Mouse (Mus musculus) hindlimb bud, embryonic 11.5 days (tissue): ENCODE measurements around the gene Olfr666.
"Not testable (repeated sequence)": the region's sequence is repeated elsewhere in the genome, so short reads cannot be mapped to it uniquely, and the experiment has no call there.

Source experiments
- DNase-seq: peaks from one replicate; pipeline ENCODE4 v3.0.0-alpha.2; 2012; ENCODE audit warnings: low read depth, low spot score; ENCODE audit errors: extremely low spot score

Olfr666 gene

DNA sequence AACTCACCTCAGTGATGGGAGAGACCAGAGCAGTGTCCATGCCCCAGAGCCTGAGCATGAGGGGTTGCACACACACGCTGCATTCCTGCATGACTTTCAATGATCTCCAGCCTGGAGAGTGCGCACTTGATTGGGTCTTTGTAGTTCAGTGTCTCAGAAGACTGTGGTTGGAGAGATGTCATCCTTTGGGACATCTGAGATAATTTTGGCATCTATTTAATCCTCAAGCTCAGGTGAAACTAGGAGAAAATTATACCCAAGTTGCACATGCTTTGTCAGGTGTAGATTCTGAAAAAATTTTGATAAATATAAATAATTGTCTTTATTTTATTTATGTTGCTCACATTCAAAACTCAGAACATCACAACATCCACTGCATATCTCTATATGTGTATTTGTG is at the start of gene Olfr666:
TSS of gene Olfr666 (minus strand) at position 101 of the 400 bp plus-strand sequence.
- no peak for DNase-seq

DNA sequence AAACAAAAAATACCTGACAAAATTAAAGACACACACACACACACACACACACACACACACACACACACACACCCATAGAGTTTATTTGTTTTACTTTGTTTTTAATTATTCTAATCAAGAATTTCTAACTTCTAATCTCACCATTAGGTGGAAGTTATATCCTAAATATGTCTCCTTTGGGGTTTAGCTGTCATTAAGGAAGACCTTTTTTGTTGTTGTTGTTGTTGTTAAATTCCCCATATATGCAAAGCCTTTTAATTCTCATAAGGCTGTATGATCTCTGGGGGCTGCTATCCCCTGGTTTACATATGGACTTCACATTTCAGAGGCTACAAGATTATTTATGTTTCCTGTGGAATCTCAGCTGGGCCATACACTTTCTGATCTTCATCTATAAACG is 38.2 kb upstream of the Olfr666 start, which contains the start of gene Olfr669:
TSS of gene Olfr669 (plus strand) at position 301 of the 400 bp plus-strand sequence.
- no peak for DNase-seq

DNA sequence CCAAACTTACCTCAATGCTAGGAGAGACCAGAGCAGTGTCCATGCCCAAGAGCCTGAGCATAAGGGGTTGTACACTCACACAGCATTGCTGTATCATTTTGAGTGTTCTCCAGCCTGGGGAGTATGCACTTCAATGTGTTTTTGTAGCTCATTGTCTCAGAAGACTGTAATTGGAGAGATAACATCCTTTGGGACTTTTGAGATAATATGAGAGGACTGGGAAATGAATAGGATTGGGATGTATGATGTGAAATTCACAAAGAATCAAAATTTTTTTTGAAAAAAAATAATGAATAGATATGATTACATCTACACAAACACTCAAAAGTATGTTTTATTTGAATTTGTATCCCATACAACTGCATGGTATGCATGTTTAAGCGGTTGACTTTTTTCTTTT is 32.2 kb upstream of the Olfr666 start, which contains the start of gene Olfr668:
TSS of gene Olfr668 (minus strand) at position 101 of the 400 bp plus-strand sequence.
- DNase-seq: no peak

DNA sequence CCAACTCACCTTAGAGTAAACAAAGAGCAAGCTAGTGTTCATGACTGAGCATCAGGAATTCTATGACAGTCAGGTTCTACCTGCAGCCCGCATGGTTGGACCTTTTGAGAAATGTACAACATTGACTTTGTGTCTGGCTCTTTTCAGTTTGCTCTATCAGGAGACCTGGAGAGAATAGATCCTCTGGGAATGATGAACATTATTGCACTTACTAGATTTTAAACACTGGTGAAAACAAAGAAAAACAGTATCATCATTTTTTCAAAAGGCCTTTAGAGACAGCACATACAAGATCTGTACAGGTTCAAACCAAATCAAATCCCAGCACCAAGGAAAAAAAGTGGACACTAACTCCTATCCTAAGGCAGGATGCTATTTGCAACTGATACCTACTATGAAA is 25.6 kb upstream of the Olfr666 start, which contains the start of gene Olfr667:
TSS of gene Olfr667 (minus strand) at position 101 of the 400 bp plus-strand sequence.
- no peak for DNase-seq

DNA sequence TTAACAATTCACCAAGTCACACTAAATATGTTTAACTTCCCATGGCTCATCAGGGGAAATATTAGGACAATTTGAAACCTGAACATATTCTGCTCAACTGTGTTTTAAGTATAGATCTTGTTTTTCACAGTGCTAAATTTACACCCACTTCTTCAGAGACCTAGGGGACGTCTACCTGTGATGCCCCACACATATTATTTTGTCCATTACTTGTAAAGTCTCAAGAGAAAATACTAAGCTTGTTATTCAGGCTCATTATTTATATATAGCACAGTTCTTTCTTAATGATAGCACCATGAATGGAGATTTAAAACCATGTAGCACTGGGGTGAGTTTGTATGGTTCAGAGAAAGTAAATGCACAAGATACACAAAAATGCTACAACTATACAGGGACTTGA is 18.0 kb downstream of the Olfr666 start, which contains the start of gene Olfr665:
TSS of gene Olfr665 (plus strand) at position 301 of the 400 bp plus-strand sequence.
- no peak for DNase-seq

DNA sequence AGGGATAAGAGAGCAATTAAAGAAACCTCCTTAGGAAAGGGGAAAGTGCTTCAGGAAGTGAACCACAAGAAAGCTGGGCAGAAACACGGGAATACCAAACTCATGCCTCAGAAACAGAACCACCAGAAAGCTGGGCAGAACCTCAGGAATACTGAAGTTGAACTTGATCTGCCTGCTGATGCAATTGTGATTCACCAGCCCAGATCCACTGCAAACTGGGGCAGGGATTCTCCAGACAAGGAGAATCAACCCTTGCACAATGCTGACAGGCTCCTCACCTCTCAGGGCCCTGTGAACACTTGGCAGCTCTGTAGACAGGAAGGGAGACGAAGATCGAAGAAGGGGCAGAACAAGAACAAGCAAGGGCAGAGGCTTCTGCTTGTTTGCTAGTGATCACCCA is 34.4 kb downstream of the Olfr666 start:
- no peak for DNase-seq

DNA sequence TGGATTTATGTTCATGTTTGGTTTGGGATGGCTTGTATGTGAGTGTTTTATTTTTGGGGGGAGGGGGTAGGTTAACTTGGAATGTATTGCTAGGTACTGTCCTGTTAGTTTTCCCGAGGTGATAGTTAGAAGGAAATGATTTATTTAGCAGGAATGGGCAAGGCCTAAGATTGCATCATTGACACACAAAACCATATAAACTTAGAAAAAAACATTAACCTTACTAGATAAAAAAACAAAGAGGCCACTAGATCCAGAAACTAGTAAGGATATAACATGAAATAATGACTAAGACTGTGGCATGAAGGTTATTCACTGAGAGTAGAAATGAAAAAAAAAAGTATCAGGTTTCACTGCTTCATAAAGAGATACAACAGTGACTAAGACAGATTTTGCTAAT is 38.1 kb downstream of the Olfr666 start:
- no peak for DNase-seq

DNA sequence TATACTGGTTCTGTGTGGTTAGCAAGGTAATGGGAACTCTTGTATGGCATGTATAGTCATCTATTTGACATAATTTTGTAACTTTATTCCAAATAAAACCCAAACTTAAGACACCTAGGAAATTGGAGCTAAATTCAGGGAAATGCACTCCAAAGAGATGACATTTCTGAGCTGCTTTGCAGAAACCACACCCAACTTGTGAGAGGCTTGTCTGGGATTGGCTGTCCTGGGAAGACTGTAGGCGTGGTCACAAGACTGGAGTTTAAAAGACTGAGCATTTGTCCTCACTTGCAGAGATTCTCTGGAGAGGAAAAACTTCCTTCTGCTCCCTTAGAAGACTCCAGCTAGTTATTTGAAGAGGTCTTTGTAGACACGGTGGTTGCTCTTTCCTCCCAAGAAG is 39.0 kb downstream of the Olfr666 start, which contains the start of gene Usp17la:
TSS of gene Usp17la (plus strand) at position 301 of the 400 bp plus-strand sequence.
- not testable (repeated sequence) for DNase-seq

DNA sequence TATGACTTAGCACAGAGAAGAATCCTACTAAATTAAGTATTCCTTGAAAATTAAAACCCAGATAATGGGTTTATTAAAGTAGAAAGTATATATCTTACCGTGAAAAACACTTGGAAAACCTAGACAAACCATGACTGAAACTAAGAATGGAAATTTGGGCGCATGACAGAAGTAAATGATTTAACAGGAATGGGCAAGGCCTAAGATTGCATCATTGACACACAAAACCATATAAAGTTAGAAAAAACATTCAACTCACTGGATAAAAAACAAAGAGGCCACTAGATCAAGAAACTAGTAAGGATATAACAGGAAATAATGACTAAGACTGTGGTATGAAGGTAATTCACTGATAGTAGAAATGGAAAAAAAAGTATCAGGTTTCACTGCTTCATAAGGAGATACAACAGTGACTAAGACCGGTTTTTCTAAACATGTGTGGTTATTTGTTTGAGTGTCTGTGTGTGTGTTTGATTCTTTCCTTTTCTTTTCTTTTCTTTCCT is 40.5 kb downstream of the Olfr666 start:
- no peak for DNase-seq

DNA sequence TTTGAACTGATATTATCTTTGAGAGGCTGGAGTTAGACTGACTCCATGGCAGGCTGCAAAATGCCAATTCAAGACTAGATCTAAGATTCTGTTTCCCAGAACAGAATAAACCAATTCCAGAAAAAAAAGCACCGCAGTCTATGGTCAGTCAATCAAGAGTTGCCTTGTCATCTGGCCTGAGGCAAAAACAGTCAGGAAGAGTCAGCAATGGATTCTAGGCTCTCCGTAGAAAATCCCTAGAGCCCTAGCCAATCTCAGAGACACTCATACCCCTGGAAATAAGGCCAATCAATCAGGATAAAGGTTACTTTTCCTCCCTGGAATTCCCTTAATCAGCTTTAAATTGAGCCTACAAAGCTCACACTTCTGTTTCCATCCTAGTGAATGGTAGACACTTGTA is 44.2 kb downstream of the Olfr666 start:
- not testable (repeated sequence) for DNase-seq

DNA sequence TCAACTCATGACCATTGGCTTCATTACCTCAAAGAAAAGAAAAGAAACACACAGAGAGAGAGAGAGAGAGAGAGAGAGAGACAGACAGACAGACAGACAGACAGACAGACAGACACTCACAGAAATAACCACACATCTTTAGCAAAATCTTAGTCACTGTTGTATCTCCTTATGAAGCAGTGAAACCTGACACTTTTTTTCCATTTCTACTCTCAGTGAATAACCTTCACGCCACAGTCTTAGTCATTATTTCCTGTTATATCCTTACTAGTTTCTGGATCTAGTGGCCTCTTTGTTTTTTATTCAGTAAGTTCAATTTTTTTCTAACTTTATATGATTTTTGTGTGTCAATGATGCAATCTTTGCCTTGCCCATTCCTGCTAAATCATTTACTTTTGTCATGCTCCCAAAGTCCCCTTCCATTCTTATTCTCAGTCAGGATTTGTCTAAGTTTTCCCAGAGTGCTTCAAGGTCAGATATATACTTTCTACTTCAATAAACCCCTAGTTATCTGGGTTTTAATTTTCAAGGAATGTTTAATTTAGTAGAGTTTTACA is 51.9 kb downstream of the Olfr666 start:
- DNase-seq: no peak

DNA sequence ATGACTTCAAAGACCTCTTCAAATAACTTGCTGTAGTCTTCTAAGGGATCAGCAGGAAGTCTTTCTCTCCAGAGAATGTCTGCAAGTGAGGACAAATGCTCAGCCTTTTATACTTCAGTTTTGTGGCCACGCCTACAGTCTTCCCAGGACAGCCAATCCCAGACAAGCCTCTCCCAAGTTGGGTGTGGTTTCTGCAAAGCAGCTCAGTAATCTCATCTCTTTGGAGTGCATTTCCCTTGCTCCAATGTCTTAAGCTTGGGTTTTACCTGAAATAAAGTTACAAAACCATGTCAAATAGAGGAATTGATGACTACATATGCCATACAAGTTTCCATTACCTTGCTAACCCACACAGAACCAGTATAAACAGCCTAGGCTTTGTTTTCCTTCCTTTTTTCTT is 53.2 kb downstream of the Olfr666 start, which contains the start of gene Usp17lb:
TSS of gene Usp17lb (minus strand) at position 101 of the 400 bp plus-strand sequence.
- no peak for DNase-seq
